Mouse (Mus musculus) layer of hippocampus, postnatal 25 days (tissue): ENCODE measurements at regions not wholly inside any gene's neighbourhood (a gene's known extent, or its start where the extent isn't known, plus 50 kb on each side); places are given as distances from the start of the nearest gene placed in this dataset.

Experiments
- DNase-seq, 2 experiments: peaks; one replicate each; pipeline ENCODE4 v3.0.0; 2022; ENCODE audit warnings: mixed read lengths in 2 of 2, low spot score in 1 of 2; ENCODE audit errors: extremely low spot score in 1 of 2

- no peak for DNase-seq
These were observed 226.7 kb downstream of the Ttc32 start for GRCm38 (mm10) chr12:9256487-9256820.

DNA sequence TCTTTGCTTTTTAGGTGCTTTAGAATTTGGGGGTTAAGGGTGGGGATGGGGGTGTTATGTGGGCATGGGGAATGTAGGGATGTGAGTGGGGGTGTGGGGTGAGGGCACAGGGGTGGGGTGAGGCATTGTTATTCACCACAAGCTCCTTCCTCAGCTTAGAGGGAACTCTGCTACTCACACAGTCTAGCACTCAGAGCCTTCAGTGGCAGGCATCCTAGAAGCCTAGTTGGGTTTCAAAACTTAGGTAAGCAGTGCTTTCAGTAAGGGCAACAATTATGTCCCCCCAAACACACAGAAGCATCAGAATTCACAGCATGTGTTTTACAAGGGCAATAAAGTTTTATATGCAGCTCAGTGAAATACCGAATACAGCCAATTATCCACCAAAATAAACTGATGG, 228.4 kb downstream of the Ttc32 start:
- DNase-seq: no peak

DNA sequence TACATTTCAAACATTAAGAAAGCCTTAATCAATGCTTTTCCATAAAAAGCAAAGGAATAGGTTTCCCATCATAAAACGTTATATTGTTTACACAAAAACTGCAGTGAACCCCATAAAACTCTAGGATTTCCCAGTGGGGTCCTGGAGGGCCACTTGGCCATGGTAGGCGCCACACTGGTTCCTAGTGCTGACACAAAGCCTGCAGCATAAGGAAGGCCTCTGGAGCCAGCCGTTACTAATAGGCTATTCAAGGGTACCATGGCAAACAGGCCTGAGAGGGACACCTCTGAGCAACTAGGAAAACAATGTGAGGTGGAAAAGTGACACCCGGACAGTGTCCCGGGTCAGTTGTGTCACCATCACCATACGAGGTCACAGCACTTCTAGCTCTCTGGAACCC, 231.9 kb downstream of the Ttc32 start:
- DNase-seq: no peak

- DNase-seq: no peak
These were observed 236.4 kb downstream of the Ttc32 start for GRCm38 (mm10) chr12:9266221-9266620.

- DNase-seq: no peak
These were observed 241.7 kb downstream of the Ttc32 start for GRCm38 (mm10) chr12:9271484-9271883.

- DNase-seq: no peak
These were observed 244.4 kb downstream of the Ttc32 start for GRCm38 (mm10) chr12:9274181-9274580.

DNA sequence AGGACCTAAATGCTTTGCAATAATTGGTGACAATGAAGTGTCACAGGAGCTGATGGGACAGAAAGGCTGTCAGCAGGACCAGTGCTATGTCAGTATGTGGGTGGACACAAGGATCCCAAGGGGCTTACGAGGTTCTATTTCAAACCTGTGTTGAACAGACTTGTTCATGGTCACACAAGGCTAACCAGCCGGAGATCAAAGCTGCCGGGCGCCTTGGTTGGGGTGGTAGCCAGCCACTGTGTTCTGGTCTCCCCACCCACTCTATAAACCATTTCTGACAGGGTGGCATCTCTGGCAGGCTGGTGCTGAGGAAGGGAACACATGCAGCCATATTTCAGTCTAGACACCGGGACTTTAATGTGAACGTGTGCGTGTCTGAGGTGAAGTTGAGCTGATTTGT, 245.9 kb downstream of the Ttc32 start:
- no peak for DNase-seq

DNA sequence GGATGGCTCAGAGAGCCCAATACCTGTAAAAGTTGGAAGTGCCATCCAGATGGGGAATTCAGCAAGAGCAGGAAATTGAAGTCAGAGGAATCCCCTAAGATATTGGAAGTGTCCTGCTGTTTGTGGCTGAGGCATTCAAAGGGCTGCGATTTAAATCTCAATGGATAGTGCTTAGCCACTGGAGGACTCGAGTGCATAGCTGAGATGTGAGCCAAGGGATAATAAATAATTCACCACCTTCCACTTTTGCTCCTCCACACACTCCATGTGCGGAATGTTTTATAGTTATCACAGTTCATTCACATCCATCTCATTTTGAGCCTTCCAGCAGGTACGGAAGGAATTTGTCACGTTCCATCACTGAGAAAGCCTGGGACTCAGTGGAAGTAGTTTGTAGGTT, 248.9 kb downstream of the Ttc32 start:
- DNase-seq: no peak

DNA sequence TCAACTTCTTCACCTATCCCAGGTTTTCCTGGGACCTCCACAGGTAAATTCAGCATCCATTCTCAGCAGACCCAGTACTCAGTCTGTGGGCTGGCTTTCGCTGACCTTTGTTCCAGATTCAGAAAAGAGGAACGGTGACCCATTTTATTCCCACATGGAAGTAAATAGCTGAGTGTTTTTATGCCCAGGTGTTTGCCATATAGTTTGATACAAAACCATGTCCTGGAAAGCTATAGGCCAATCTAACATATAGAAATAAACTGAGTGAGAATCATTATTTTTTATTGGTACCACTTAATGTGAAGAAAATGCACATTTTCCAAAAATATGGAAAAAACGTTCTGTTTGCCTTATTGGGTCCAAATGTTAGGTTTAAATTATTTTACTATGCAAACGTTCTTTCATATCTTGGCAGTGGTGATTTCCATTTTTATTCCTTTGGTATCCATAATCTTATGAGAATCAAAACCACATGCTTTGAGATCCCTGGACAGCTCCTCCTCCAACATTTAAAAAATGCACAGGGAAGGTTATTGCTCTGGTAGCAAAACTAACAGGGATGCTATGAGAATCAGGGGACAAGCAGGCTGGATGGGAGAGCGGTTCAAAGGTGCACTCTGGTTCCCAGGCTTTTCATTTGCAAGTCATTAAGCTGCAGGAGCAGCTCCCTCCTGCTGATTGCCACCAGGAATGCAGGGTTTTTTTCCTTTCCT, 250.3 kb downstream of the Ttc32 start:
- no peak for DNase-seq

GRCm38 (mm10) chr12:9287271-9287670, 257.5 kb downstream of the Ttc32 start:
- DNase-seq: no peak

- no peak for DNase-seq
These were observed 262.9 kb downstream of the Ttc32 start for GRCm38 (mm10) chr12:9292656-9293055.

DNA sequence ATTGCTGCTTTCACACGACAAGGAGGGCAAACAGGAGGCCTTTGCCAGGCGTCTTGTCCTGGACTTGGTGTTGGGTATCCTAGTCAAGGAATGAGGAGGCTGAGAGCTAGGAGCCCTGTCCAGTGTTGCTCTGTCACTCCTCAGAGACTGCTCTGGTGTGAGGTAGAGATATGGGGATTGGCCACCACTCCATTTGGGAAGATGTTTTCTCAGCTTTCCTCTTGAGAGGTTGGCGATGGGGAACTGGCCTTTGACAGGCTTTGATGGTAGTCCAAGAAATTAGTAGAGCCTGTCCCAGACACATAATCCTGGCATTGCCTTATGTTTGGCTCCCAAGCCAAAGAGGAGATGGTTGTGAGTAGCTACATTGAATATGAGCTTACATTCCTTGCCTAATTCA, 265.4 kb downstream of the Ttc32 start:
- DNase-seq: no peak

- no peak for DNase-seq
These were observed 269.3 kb downstream of the Ttc32 start for GRCm38 (mm10) chr12:9298848-9299655.

DNA sequence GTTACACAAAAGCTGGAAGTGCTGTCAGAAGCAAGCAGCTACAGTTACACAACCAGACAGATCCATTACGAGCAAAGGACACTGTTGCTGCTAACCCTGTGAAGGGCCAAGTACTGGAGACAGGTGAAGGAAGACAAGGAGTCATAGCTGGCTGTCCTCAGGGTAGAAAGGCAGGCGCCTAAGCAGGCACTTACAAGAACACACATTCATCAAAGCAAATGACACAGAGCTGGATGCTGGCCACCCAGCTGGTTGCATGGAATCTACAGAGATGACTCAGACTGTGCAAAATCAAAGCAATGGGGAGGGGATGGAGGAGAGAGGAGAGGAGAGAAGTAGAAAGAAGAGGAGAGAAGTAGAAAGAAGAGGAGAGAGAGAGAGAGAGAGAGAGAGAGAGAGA, 265.8 kb upstream of the Osr1 start:
- DNase-seq: no peak

GRCm38 (mm10) chr12:9337891-9338672, 231.8 kb upstream of the Osr1 start:
- no peak for DNase-seq

- no peak for DNase-seq
These were observed 231.1 kb upstream of the Osr1 start for GRCm38 (mm10) chr12:9338801-9339231.

DNA sequence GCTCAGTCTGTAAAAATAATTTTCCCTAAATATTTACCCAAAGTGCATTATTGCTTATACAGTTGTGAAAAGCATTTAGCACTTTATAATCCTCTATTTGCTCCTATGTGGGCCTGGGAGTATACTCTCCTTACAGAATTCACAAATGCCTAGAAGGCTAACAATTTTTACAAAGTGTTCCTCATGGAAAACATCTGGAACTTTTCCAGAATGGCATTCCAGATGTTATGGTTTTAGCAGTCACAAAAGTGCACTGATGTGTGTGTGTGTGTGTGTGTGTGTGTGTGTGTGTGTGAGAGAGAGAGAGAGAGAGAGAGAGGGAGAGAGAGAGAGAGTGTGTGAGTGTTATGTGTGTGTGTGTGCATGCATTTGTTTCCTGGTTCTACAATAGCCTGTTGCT, 229.1 kb upstream of the Osr1 start:
- no peak for DNase-seq

GRCm38 (mm10) chr12:9345359-9345758, 224.6 kb upstream of the Osr1 start:
- no peak for DNase-seq

DNA sequence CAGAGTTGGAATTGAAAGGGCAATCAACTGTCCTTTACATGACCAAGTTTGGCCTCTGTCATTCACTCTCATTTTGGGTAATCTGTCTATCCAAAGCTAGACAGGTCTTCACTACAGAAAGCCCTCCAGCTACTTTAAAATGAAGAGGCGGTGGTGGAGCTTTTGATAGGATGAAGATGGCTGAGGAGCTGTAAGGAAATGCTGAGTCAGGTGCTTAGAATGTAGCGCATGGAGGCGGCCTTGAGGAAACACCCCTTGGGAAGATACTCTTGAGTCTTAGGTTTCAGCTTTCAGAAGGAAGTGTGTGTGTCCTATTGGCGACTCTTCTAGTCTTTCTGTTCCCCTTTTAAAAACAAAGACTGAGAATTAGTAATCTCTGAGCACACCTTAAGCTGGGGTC, 214.4 kb upstream of the Osr1 start:
- DNase-seq: no peak

DNA sequence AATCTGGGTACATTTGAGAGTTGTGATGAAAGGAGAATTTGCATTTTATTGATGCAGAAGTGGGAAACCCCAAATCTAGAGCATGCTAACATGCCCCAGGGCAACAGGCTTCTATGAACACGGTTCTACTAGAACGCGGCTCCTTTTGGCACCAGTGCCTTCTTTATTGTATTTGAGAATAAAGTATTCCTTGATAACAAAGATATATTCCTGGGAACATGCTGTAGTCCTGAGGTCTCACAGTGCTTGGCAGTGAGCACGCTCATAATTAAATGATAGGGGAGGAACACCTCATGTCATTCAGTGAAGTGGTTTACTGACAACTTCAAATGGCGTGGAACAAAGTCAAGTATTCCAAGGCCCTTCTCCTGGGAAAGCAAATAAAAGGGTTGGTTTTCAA, 212.1 kb upstream of the Osr1 start:
- no peak for DNase-seq

DNA sequence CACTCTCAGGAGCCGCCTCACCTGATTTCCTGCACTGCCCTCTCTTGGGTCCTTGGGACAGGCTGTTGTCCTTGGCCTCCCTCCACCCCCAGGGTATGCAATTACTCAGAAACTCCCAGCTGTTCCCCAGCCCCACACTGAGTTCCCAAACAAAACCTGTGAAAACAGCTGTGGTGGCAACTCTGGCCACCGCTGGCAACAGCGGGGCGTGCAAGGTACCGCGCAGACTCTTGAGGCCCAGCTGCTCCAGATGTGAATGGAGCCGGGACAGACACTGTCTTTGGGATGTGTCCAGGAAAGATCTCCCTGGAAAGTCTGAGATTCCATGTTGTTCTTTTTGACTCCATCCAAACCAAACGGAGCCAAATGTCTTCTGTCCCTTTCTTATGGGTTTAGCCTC, 211.0 kb upstream of the Osr1 start:
- no peak for DNase-seq
